Mouse (Mus musculus) G1E (cell line): ENCODE results near the gene Msi1.

Experiments used
- CTCF ChIP-seq: IDR thresholded peaks from 2 replicates; pipeline ENCODE4 v1.5.1; 2012; ENCODE audit warnings: low read depth, low read length, inconsistent platforms, mixed read lengths
- TAL1 ChIP-seq: conservative IDR thresholded peaks from 2 replicates; pipeline ENCODE4 v1.6.1; 2012; ENCODE audit warnings: low read depth, low read length, inconsistent platforms, mixed read lengths

DNA sequence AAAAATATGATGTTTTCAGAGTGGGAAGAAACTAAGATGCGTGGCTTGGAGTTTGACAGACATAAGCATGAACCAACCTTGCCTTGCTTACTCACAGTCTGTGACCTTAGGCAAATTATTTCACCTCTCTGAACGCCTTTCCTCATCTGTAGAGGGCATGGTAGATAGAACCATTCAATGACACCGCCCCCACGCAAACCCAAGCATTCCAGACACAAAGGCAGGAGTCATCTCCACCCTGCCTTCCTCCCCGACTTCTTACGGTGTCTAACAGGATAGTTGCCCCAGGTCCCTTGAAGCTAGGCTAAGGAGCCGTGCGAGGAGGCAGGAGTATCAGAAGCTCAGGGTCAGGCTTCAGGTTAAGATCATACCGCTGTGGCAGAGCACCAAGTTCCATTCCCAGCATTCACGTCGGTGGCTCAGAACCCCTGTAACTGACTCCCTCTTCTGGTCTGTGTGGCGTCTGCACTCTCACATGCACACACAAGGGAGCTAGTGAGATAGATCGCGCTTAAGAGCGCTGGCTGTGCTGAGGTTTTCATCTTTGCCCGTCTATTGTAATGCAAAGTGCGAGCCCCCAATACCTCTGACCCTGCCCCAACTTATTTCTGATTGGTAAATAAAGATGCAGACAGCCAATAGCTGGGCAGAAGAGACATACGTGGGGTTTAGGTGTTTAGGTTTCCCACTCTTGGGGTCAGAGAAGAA is 35.2 kb downstream of the Msi1 start:
- TF ChIP-seq CTCF (no peak), TAL1 (no peak)
